Mouse (Mus musculus): ENCODE measurements around the gene Olfr723.

DNA sequence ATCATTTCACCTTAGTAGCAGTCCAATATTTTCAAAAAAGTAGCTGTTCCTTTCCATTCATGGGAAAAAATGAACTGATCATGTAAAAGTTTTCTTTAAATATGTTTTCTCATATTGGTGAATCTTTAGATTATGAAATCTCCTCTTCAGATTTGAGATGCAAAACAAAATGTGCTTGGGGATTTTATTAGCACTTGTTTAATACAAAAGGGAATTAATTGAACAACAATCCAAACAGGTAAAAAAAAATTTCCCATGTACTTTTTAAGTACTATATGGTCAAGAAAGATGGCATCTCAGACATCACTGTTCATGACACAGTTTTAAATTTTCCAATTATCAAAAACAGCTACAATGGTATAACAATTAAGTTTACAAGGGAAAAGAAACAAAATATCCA lies 29.7 kb downstream of the Olfr723 start, which contains the start of gene Olfr722:
- TF ChIP-seq CTCF (IDR thresholded peaks at IDR 0.05; ENCODE audit: low read depth) (no peak), EP300 (optimal IDR thresholded peaks at IDR 0.05) (no peak)
